In genomic region chr19:48779095-48779765, GRCm38 (mm10) we compare ENCODE assay signal across 18 mouse cellular contexts.
"Had no signal": no experiment of that assay in that cellular context is flagged by ENCODE, and none has a peak within 500 bp of the region (broad histone marks: within the 10 kb centered on the region; RNA-seq: fewer than 3 reads in every experiment).

No protein-coding gene starts in this region.

- H3K27ac ChIP-seq: midbrain, embryonic 10.5 days; midbrain, embryonic 12.5 days; neural tube, embryonic 13.5 days; neural tube, embryonic 15.5 days had no signal

- H3K4me3 ChIP-seq: midbrain, embryonic 10.5 days; midbrain, embryonic 12.5 days; neural tube, embryonic 13.5 days; neural tube, embryonic 15.5 days had no signal

- H3K9ac ChIP-seq: lung, embryonic 14.5 days; midbrain, embryonic 12.5 days; neural tube, embryonic 13.5 days; neural tube, embryonic 15.5 days had no signal

- H3K36me3 ChIP-seq: midbrain, embryonic 10.5 days; midbrain, embryonic 12.5 days; neural tube, embryonic 15.5 days had no signal

- ATAC-seq: midbrain, embryonic 16.5 days had no signal

- H3K4me2 ChIP-seq: lung, embryonic 14.5 days; midbrain, embryonic 12.5 days; neural tube, embryonic 13.5 days; neural tube, embryonic 15.5 days had no signal

- H3K4me1 ChIP-seq: midbrain, embryonic 10.5 days; midbrain, embryonic 12.5 days had no signal

- H3K27me3 ChIP-seq: midbrain, embryonic 12.5 days; neural tube, embryonic 13.5 days; neural tube, embryonic 15.5 days had no signal

- DNase-seq: lung, adult 18-20 months; lung, embryonic 14.5 days; lung, postnatal 10 days; lung, postnatal 4 days; midbrain, embryonic 14.5 days; retina, postnatal 1 day; right cerebral cortex, adult 18-20 months; right cerebral cortex, postnatal 25 days; right cerebral cortex, postnatal 4 days; spleen, adult 18-20 months; thymus, adult 18-20 months; thymus, postnatal 14 days; thymus, postnatal 36 days had no signal

- H3K9me3 ChIP-seq: midbrain, embryonic 10.5 days; midbrain, embryonic 12.5 days; neural tube, embryonic 15.5 days had no signal
